Mouse (Mus musculus) ovary, postnatal 14 days (tissue): ENCODE measurements around the gene Ggcx.
A peak's percentile ranks its signal among the peaks of the same experiment; 100 is the strongest.
"Not testable (repeated sequence)": the region's sequence is repeated elsewhere in the genome, so short reads cannot be mapped to it uniquely, and the experiment has no call there.

Experiments
- DNase-seq: peaks from one replicate; pipeline ENCODE4 v3.0.0; 2022; ENCODE audit warnings: low spot score

Ggcx gene

GRCm38 (mm10) chr6:72429061-72429842 is 15.1 kb downstream of the Ggcx start:
- DNase-seq, result no peak

- no peak for DNase-seq
These were observed 17.1 kb downstream of the Ggcx start for GRCm38 (mm10) chr6:72430989-72431921.

GRCm38 (mm10) chr6:72432153-72432552 is 18.0 kb downstream of the Ggcx start:
- no peak for DNase-seq

GRCm38 (mm10) chr6:72438226-72438625 is 24.1 kb downstream of the Ggcx start:
- DNase-seq, result no peak

- DNase-seq, result peak; percentile 79
These were observed 24.8 kb downstream of the Ggcx start for GRCm38 (mm10) chr6:72438862-72439354.

GRCm38 (mm10) chr6:72439355-72440185 is 25.5 kb downstream of the Ggcx start, which contains the start of gene Mat2a:
Gene Mat2a (minus strand): TSS chr6:72439558.
- peak; percentile 93 for DNase-seq

- peak; percentile 18 for DNase-seq
These were observed 26.3 kb downstream of the Ggcx start for GRCm38 (mm10) chr6:72440186-72440990.

GRCm38 (mm10) chr6:72442921-72443604 is 29.0 kb downstream of the Ggcx start:
- no peak for DNase-seq

GRCm38 (mm10) chr6:72445011-72445410 is 30.9 kb downstream of the Ggcx start:
- DNase-seq, result no peak

- DNase-seq, result no peak
These were observed 33.4 kb downstream of the Ggcx start for GRCm38 (mm10) chr6:72447487-72447886.

GRCm38 (mm10) chr6:72451778-72452177 is 37.7 kb downstream of the Ggcx start:
- not testable (repeated sequence) for DNase-seq

- no peak for DNase-seq
These were observed 38.2 kb downstream of the Ggcx start for GRCm38 (mm10) chr6:72452329-72452728.

- DNase-seq, result no peak
These were observed 39.5 kb downstream of the Ggcx start for GRCm38 (mm10) chr6:72453578-72453977.

GRCm38 (mm10) chr6:72454072-72454746 is 40.1 kb downstream of the Ggcx start:
- no peak for DNase-seq

GRCm38 (mm10) chr6:72454833-72455373 is 40.8 kb downstream of the Ggcx start:
- DNase-seq, result no peak

GRCm38 (mm10) chr6:72456567-72456966 is 42.5 kb downstream of the Ggcx start:
- no peak for DNase-seq

GRCm38 (mm10) chr6:72458418-72458817 is 44.3 kb downstream of the Ggcx start:
- no peak for DNase-seq

GRCm38 (mm10) chr6:72458921-72459320 is 44.8 kb downstream of the Ggcx start:
- DNase-seq, result no peak

GRCm38 (mm10) chr6:72460036-72460801 is 46.1 kb downstream of the Ggcx start:
- no peak for DNase-seq
